Mouse (Mus musculus) spleen, adult 2 months (tissue): Measurements from ENCODE around the gene Rgsl1.

Experiments
- CTCF ChIP-seq: fragments of 200-500 bp; IDR thresholded peaks from 2 replicates; pipeline ENCODE4 v1.5.1; 2011; ENCODE audit warnings: mild to moderate bottlenecking, inconsistent platforms; ENCODE audit not compliant: insufficient read depth, insufficient read length, insufficient replicate concordance; ENCODE audit errors: extremely low read depth
- POLR2A ChIP-seq: fragments of 200-500 bp; IDR thresholded peaks from 2 replicates; pipeline ENCODE4 v1.6.1; 2011; ENCODE audit warnings: low read depth, low read length, inconsistent platforms

DNA sequence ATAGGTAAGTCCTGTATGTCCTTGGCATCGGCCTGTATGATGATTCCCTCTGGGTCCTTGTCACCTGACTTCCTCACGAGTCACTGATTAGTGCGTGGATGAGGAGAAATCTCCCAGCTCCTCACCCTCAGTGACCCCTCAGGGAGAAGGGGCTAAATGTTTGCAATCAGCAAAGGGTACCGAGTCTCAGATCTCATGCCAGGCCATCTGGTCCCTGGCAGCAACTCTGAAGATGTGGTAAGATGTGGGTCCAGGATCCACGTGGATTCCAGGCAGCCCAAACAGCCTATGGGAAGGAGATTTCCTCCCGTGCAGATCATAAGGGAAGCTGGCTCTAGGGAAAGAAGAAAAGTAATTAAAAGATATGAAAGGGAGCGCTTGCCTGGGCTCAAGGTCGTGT, 12.0 kb upstream of the Rgsl1 start:
- no peak for TF ChIP-seq CTCF
- no peak for TF ChIP-seq POLR2A
